Mouse (Mus musculus): ENCODE data around the gene St6gal1.

DNA sequence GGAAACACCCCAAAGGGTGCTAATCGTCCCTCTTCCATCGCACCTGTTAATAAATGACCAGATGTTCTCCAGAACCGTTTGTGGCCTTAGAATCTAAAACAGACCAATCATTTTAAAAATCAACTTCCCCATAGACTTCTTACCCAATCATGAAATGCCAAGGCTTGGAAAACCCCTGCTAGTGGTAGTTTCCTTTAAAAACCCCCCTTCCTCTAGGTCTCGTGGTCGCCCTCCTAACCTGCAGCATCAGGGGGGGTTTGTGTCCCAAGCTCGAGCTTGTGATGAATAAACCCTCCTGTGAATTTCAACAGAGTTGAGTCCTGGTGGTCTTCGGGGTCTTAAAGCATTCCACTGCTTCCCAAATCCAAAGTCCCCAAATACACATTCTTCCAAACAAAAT, 36.6 kb upstream of the St6gal1 start:
- TF ChIP-seq POLR2A (IDR thresholded peaks at IDR 0.05; ENCODE audit: borderline replicate concordance, extremely low read depth, low read depth, low read length) (no peak), CTCF (IDR thresholded peaks at IDR 0.05; ENCODE audit: insufficient read depth, low read length) (no peak)
